Mouse (Mus musculus): Measurements from ENCODE around the gene Btrc. TPM values are rescaled to one million over a fixed set of nuclear protein-coding genes. Genes with fewer than 3 reads are reported as not detected.

Gene Btrc
- 22.5 TPM for polyA plus RNA-seq (2017; shearing (Covaris generic))

GRCm38 (mm10) chr19:45363384-45363926, at the start of gene Btrc:
Gene Btrc, plus strand, starts transcription at chr19:45363734.

GRCm38 (mm10) chr19:45560153-45560890, 196.8 kb downstream of the Btrc start, which contains the start of the genes Poll and Gm17018:
Gene Poll, minus strand, starts transcription at chr19:45560531.
Gene Gm17018, plus strand, starts transcription at chr19:45560615.

Other genes starting within 250 kb of the Btrc start
- not detected for gene Tlx1, start 213.1 kb upstream of the Btrc start, polyA plus RNA-seq (2017; shearing (Covaris generic))
- gene Lbx1, start 127.9 kb upstream of the Btrc start, polyA plus RNA-seq (2017; shearing (Covaris generic)): not detected
- 5.3 TPM for gene Poll, start 196.8 kb downstream of the Btrc start, polyA plus RNA-seq (2017; shearing (Covaris generic))
- 18.0 TPM for gene Gm17018, start 196.9 kb downstream of the Btrc start, polyA plus RNA-seq (2017; shearing (Covaris generic))